Mouse (Mus musculus) cerebellum, adult 2 months (tissue): ENCODE results near the gene Ykt6. TPM values are rescaled to one million over a fixed set of nuclear protein-coding genes. Genes with fewer than 3 reads are reported as not detected.
A peak's percentile ranks its signal among the peaks of the same experiment; 100 is the strongest.

Experiments
- DNase-seq, 2 experiments: peaks; one replicate each; pipeline ENCODE4 v3.0.0; 2021
- H3K27ac ChIP-seq: fragments of 200-500 bp; 2 replicates; pipeline ENCODE4 v1.5.1; 2012; ENCODE audit warnings: low read length, control low read depth, inconsistent platforms; ENCODE audit not compliant: insufficient read depth
- H3K27me3 ChIP-seq: fragments of 200-500 bp; 2 replicates; pipeline ENCODE4 v1.6.1; 2012; ENCODE audit warnings: inconsistent platforms, mild to moderate bottlenecking, low read length, moderate library complexity; ENCODE audit not compliant: control insufficient read depth, insufficient read depth
- H3K4me1 ChIP-seq: fragments of 200-500 bp; 2 replicates; pipeline ENCODE4 v1.6.1; 2011; ENCODE audit warnings: low read length; ENCODE audit not compliant: control insufficient read depth, insufficient read depth
- H3K4me3 ChIP-seq: fragments of 200-500 bp; replicated peaks from 2 replicates; pipeline ENCODE3; 2011; ENCODE audit warnings: mild to moderate bottlenecking, low read depth, low read length, control low read depth; ENCODE audit not compliant: insufficient read depth
- CTCF ChIP-seq: fragments of 200-500 bp; IDR thresholded peaks from 2 replicates; pipeline ENCODE4 v1.5.1; 2011; ENCODE audit warnings: low read depth, mild to moderate bottlenecking, control low read depth, low read length, moderate library complexity, borderline replicate concordance; ENCODE audit not compliant: insufficient read depth
- POLR2A ChIP-seq: fragments of 200-500 bp; IDR thresholded peaks from 2 replicates; pipeline ENCODE4 v1.6.1; 2011; ENCODE audit warnings: low read length, control low read depth, borderline replicate concordance; ENCODE audit not compliant: insufficient read depth
- WGBS: fragments of 180-500 bp; shearing (Covaris S2); methylation state at CpG from one replicate; pipeline ENCODE4 v1.1.7; 2018; 5-methylcytosine and 5-hydroxymethylcytosine counted together
- polyA plus RNA-seq: library from polyadenylated mRNA; depleted of rRNA; stranded (reverse); fragments of >200 nt; gene quantifications from 2 replicates; pipeline ENCODE4 v1.2.3, GENCODE M21; 2012

Gene Ykt6
- polyA plus RNA-seq, 1 experiment: 54.9 TPM

DNA sequence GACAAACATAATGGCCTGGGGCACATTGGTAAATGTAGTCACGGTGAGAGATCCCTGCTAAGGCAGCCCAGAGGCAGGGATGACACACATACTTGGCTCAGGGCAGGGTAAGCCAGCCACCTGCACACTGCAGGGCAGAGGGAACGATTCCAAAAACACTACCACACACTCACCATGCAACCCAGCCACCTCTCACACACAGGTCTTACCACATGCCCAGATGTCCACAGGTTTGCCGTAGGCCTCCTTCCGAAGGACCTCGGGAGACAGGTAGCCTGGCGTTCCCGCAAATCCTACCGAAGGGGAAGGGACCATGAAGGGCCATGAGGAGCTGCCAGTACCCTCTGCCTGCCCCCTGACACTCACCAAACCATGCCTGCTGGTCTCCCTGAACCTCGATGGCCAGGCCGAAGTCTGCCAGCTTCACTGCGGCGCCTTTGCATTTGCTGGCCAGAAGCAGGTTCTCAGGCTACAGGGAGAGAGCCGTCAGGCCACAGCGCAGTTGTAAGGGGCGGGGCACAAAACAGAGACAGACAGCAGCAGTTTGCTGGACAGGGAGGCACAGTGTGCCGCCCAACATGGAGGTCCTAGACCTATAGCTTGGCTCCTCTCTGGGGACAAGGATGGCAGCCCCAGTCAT is 34.6 kb downstream of the Ykt6 start:
- WGBS: 31% methylated on average over 16 of the region's 16 CpGs
- DNase-seq: peak; percentile 71 to 79
- H3K27me3 ChIP-seq: no peaks in the 10 kb centered on the region
- TF ChIP-seq CTCF (no peak), POLR2A (no peak)
- peaks cover 63% of the 10 kb centered on the region for H3K4me1 ChIP-seq
- H3K27ac ChIP-seq: peak overlapping the region; percentile 57
- no peak overlapping the region for H3K4me3 ChIP-seq

DNA sequence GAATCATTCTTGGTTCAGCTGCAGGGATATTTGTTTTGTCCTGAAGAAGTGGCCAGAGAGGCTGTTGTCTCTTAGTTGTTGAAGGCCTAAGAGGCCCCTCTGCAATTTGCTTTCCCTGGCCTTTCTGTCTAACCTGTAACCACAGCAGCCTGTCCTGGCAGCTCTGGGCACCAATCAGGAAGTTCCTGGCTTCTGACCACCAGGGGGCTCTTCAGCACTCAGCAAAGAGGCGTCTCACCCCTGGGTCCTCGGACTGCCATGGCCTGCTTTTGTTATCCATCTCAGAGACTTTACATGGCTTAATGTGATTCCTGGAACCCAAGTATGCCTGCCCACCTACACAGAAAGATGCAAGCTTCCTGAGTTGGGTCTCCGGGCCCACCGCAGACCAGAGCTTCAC is 35.4 kb downstream of the Ykt6 start:
- 0 out of 2 replicates have a peak overlapping the region, but pooled peaks have one; percentile 57 for H3K27ac ChIP-seq
- no peaks in the 10 kb centered on the region for H3K27me3 ChIP-seq
- TF ChIP-seq POLR2A (no peak), CTCF (peak; percentile 61; the same call in 1 of the 2 replicates)
- no peak overlapping the region for H3K4me3 ChIP-seq
- WGBS: 33% methylated on average over 4 of the region's 4 CpGs
- H3K4me1 ChIP-seq: peaks cover 65% of the 10 kb centered on the region
- peak; percentile 63 to 68 for DNase-seq

DNA sequence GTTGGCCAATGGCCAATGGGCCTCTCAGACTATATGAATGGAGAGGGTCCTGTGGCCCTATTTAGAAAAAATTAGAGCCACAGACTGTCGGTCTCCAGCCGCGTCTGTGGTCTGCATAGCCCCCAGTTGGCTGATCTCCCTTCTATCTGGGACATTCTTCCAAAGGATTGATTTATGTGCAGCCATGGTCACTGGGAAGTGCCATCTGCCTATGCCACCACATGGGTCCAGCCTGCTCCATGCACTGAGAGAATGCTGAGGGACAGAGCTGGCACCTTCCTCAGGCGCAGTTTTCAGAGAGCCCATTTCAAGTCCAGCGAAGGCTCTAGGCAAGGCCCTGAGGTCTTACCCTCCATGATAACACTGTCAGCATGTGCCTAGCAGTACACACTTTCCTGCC is 38.7 kb downstream of the Ykt6 start:
- peak; percentile 76 to 83 for DNase-seq
- no peak overlapping the region for H3K4me3 ChIP-seq
- TF ChIP-seq POLR2A: no peak
- no peak for TF ChIP-seq CTCF
- H3K27ac ChIP-seq: peak overlapping the region; percentile 65
- H3K27me3 ChIP-seq: no peaks in the 10 kb centered on the region
- peaks cover 78% of the 10 kb centered on the region for H3K4me1 ChIP-seq
- WGBS: 17% methylated on average over 5 of the region's 5 CpGs

DNA sequence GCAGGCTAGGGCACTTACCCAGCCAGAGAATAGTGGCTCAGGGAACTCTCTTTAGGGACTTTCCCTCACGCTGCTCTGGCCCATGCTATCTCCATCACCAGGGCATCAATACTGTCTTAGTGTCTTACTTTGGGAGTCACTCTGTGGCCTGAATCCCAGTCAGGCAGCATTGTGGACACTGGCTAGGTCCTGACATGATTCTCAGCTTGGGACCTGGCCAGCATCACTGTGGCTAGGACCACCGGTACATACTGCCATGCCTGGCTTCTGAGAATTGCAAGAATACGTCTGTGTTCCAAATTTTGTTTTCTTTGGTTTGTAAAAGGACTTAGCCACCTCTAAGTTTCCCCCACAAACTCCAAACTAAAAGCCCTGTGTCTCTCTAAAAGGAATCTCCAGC is 39.4 kb downstream of the Ykt6 start:
- Histone ChIP-seq H3K27ac (peak overlapping the region; percentile 65), H3K4me1 (peaks cover 78% of the 10 kb centered on the region), H3K4me3 (no peak overlapping the region), H3K27me3 (no peaks in the 10 kb centered on the region)
- TF ChIP-seq CTCF (no peak), POLR2A (no peak)
- DNase-seq: no peak
- 24% methylated on average over 3 of the region's 3 CpGs for WGBS

DNA sequence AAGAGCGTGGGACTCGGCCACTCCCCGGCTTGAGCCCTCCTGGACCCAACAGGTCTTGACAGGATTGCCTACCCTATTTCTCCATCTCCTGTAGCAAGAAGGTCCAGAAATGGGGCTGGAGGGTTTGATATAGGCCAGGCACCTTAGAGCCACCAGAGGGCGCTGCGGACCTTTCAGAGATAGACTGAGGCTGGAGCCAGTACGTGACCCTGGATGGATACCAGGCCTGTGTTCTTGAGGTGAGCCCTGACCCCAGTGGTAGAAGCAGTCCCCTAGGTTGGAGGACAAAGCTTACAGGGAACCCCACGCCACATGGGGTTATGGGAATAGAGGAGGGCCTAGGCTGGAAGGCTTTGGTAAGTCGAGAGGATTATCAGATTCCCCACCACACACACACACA is 40.5 kb downstream of the Ykt6 start:
- TF ChIP-seq POLR2A (no peak), CTCF (peak; percentile 92)
- Histone ChIP-seq H3K4me1 (peaks cover 79% of the 10 kb centered on the region), H3K4me3 (no peak overlapping the region), H3K27ac (peak overlapping the region; percentile 32), H3K27me3 (no peaks in the 10 kb centered on the region)
- 7% methylated on average over 8 of the region's 8 CpGs for WGBS
- peak; percentile 88 to 93 for DNase-seq

DNA sequence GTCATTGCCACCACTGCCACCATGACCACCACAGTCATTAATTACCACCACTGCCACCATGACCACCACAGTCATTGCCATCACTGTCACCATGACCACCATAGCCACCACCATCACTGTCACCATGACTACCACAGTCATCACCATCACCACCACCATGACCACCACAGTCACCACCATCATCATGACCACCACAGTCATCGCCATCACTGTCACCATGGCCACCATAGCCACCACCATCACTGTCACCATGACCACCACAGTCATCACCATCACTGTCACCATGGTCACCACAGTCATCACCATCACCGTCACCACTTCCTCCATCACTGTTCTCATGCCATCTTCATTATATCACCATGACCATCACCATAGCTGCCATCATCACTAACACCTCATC is 43.0 kb downstream of the Ykt6 start:
- H3K4me1 ChIP-seq: peaks cover 86% of the 10 kb centered on the region
- H3K27ac ChIP-seq: peak overlapping the region; percentile 44
- no peak overlapping the region for H3K4me3 ChIP-seq
- no peak for DNase-seq
- no peaks in the 10 kb centered on the region for H3K27me3 ChIP-seq
- WGBS: 96% methylated on average over 2 of the region's 2 CpGs
- TF ChIP-seq POLR2A (no peak), CTCF (no peak)

DNA sequence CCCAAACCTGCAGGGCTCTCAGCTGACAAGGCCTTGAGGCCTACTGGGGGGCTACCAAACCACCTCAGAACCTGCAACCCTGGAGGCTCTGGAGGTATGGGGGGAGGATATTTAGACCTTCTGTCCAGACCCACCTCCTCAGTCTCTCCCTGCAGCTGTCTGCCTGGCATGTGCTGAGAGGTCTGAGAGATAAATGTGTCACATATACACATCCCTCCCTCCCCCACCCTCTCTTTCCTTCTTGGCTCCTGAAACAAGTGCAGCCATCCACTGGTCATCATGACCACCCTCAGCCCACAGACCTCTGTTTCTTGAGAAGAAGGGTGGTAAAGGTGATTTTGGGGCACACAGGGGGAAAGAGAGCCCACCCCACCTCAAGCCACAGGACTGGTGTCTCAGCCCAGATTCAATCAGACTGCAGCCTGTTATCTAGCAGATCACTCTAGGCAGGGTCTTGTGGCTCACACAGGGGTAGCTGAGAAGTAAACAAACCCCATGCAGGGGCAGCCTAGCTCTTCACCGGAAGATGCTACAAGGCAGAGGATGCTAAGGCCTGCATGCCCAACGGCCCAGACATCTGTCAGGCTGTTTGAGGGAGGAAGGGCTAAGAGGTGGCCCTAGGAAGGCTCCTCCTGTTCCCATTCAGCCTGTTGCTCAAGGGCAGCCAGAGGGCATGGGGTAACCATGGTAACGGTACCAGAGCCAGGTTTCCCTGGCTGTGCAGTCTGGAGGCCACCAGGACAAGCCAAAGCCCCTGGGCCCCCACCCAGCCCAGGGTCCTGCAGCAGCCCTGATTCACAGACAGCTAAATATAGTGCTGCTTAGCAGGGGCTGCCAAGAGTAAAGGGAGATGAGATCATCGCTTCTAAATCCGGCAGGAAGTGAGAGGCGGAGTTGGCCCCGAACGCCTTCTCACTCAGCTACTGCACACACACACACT is 44.6 kb downstream of the Ykt6 start:
- peaks cover 84% of the 10 kb centered on the region for H3K4me1 ChIP-seq
- peak; percentile 86 to 94 for DNase-seq
- H3K27me3 ChIP-seq: no peaks in the 10 kb centered on the region
- no peak overlapping the region for H3K4me3 ChIP-seq
- H3K27ac ChIP-seq: peak overlapping the region; percentile 91
- WGBS: 5% methylated on average over 8 of the region's 8 CpGs
- no peak for TF ChIP-seq POLR2A
- no peak for TF ChIP-seq CTCF
